Mouse (Mus musculus) liver, embryonic 13.5 days (tissue): ENCODE results near the gene Chmp6. TPM values are rescaled to one million over a fixed set of nuclear protein-coding genes. Genes with fewer than 3 reads are reported as not detected.

Experiments
- ATAC-seq: fragments of 200-750 bp; cut with Nextera tagmentation; 2 replicates; pipeline ENCODE4 v1.8.0; 2017; ENCODE audit warnings: low read depth, mild to moderate bottlenecking, moderate number of reproducible peaks, moderate library complexity
- DNase-seq: peaks from one replicate; pipeline ENCODE4 v3.0.0; 2022
- H3K27ac ChIP-seq: fragments of 300-500 bp; sonication (generic); 2 replicates; pipeline ENCODE4 v1.5.1; 2015; ENCODE audit warnings: moderate library complexity, mild to moderate bottlenecking, inconsistent platforms
- H3K27me3 ChIP-seq: fragments of 300-500 bp; sonication (generic); 2 replicates; pipeline ENCODE4 v1.6.1; 2015; ENCODE audit warnings: mild to moderate bottlenecking, inconsistent platforms
- H3K36me3 ChIP-seq: fragments of 300-500 bp; sonication (generic); 2 replicates; pipeline ENCODE4 v1.6.1; 2015; ENCODE audit warnings: mild to moderate bottlenecking, inconsistent platforms
- H3K4me1 ChIP-seq: fragments of 300-500 bp; sonication (generic); replicated peaks from 2 replicates; pipeline ENCODE4 v1.6.1; 2015; ENCODE audit warnings: inconsistent platforms
- H3K4me2 ChIP-seq: fragments of 300-500 bp; sonication (generic); 2 replicates; pipeline ENCODE4 v1.6.1; 2015; ENCODE audit warnings: inconsistent platforms, mild to moderate bottlenecking, moderate library complexity
- H3K4me3 ChIP-seq: fragments of 300-500 bp; sonication (generic); replicated peaks from 2 replicates; pipeline ENCODE4 v1.5.1; 2015; ENCODE audit warnings: mild to moderate bottlenecking, inconsistent platforms
- H3K9ac ChIP-seq: fragments of 300-500 bp; sonication (generic); 2 replicates; pipeline ENCODE4 v1.6.1; 2015; ENCODE audit warnings: mild to moderate bottlenecking, inconsistent platforms
- H3K9me3 ChIP-seq: fragments of 300-500 bp; sonication (generic); replicated peaks from 2 replicates; pipeline ENCODE4 v1.6.1; 2016; ENCODE audit warnings: inconsistent platforms
- WGBS: fragments of 180-500 bp; shearing (Covaris S2); methylation state at CpG from one replicate; pipeline ENCODE4 v1.1.7; 2015; ENCODE audit not compliant: insufficient replicate concordance; 5-methylcytosine and 5-hydroxymethylcytosine counted together
- polyA plus RNA-seq: library from polyadenylated mRNA; unstranded; fragments of >200 nt; fragmentation: Nextera tagmentation; extraction: Ambion mirVana; gene quantifications from 2 replicates; pipeline ENCODE4 v1.2.1, GENCODE M21; 2015

Gene Chmp6
- polyA plus RNA-seq, 1 experiment from 2014 or later, result 37.4 TPM

DNA sequence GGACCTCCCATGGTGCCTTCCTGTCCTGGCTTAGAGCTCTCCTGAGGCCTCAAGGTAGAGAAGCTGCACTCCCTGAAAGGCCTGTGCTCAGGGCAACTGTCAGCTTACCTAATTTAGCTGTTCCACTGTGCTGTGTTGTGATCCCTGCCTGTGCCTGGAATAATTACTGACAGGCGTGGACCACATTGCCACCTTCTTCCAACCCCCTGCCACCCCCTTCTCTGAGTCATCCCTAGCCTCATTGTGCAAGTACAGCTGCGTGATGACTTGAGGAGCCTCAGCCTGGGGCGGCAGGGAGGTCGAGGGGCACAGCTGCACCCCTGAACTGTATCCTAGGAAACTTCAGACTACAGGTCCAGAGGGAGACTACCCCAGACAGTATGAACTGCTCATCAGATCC, 35.1 kb downstream of the Chmp6 start:
- H3K9me3 ChIP-seq, result no peaks in the 10 kb centered on the region
- ATAC-seq (no peak), DNase-seq (no peak)
- H3K9ac ChIP-seq, result peak overlapping the region; percentile 15; the same call in 1 of the 2 replicates
- H3K36me3 ChIP-seq, result no peaks in the 10 kb centered on the region
- no peak overlapping the region for H3K4me3 ChIP-seq
- no peak overlapping the region; the same call in 1 of the 2 replicates for H3K27ac ChIP-seq
- no peak overlapping the region for H3K4me2 ChIP-seq
- peaks cover 26% of the 10 kb centered on the region for H3K27me3 ChIP-seq
- WGBS, result 55% methylated on average over 4 of the region's 4 CpGs
- peaks cover 71% of the 10 kb centered on the region for H3K4me1 ChIP-seq

GRCm38 (mm10) chr11:119948803-119949202, 35.6 kb downstream of the Chmp6 start:
- Histone ChIP-seq H3K27ac (no peak overlapping the region), H3K4me3 (no peak overlapping the region), H3K36me3 (no peaks in the 10 kb centered on the region), H3K4me2 (no peak overlapping the region), H3K27me3 (peaks cover 21% of the 10 kb centered on the region), H3K9me3 (no peaks in the 10 kb centered on the region), H3K9ac (0 out of 2 replicates have a peak overlapping the region, but pooled peaks have one; percentile 15), H3K4me1 (peaks cover 71% of the 10 kb centered on the region)
- ATAC-seq (no peak), DNase-seq (no peak)
- 69% methylated on average over 2 of the region's 2 CpGs for WGBS

DNA sequence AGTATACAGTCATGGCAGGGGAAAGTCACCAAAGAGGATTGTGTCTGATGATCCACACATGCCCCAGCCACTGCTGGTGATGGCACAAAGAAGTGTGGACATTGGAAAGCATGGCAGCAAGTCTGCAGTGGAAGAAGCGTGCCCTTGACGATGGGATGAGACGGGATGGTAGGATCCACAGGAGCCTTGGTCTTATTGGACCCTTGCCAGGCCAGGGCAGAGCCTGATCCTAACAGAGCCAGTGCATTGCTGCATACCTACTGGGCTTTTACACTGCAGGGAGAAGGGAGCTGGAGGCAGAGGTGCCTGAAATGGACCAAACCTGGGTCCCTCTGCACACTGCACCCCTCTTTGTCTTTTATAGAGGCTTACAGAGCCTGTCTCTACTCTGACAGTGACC, 37.3 kb downstream of the Chmp6 start:
- Histone ChIP-seq H3K9ac (no peak overlapping the region), H3K27ac (no peak overlapping the region), H3K36me3 (no peaks in the 10 kb centered on the region), H3K9me3 (no peaks in the 10 kb centered on the region), H3K4me2 (no peak overlapping the region), H3K4me1 (peaks cover 72% of the 10 kb centered on the region), H3K4me3 (no peak overlapping the region), H3K27me3 (peaks cover 4% of the 10 kb centered on the region; the same call in 1 of the 2 replicates)
- DNase-seq (no peak), ATAC-seq (no peak)
- 83% methylated on average over 3 of the region's 3 CpGs for WGBS

- no peaks in the 10 kb centered on the region for H3K27me3 ChIP-seq
- no peak overlapping the region for H3K9ac ChIP-seq
- no peak for DNase-seq
- no peak overlapping the region for H3K27ac ChIP-seq
- H3K9me3 ChIP-seq, result no peaks in the 10 kb centered on the region
- H3K4me3 ChIP-seq, result no peak overlapping the region
- no peaks in the 10 kb centered on the region for H3K36me3 ChIP-seq
- WGBS, result 66% methylated on average over 6 of the region's 6 CpGs
- H3K4me1 ChIP-seq, result peaks cover 75% of the 10 kb centered on the region
- no peak overlapping the region for H3K4me2 ChIP-seq
- ATAC-seq, result no peak
Measured at GRCm38 (mm10) chr11:119951326-119951725, 38.1 kb downstream of the Chmp6 start.

GRCm38 (mm10) chr11:119952429-119953224, 39.4 kb downstream of the Chmp6 start:
- Histone ChIP-seq H3K9ac (no peak overlapping the region), H3K9me3 (no peaks in the 10 kb centered on the region), H3K4me2 (no peak overlapping the region), H3K36me3 (no peaks in the 10 kb centered on the region), H3K4me1 (peaks cover 75% of the 10 kb centered on the region), H3K27ac (no peak overlapping the region), H3K27me3 (no peaks in the 10 kb centered on the region), H3K4me3 (no peak overlapping the region)
- ATAC-seq, result no peak
- no peak for DNase-seq
- 53% methylated on average over 5 of the region's 5 CpGs for WGBS

DNA sequence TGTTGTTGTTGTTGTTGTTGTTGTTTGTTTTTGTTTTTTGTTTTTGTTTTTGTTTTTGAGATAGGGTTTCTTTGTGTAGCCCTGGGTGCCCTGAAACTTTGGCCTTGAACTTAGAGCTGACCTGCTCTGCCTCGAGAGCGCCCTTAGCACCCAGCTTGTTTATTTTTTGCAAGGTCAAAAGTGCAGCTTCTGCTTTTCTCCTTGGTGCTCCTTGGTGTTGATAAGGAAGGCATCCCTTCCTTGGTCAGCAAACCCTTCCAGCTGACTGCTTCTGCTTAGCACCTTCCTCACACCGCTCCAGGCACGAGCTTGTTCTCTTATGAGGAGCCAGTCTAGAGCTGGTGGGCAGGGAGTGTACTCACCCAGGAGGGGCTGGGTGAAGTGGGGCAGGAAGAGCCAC, 41.0 kb downstream of the Chmp6 start:
- H3K9ac ChIP-seq, result no peak overlapping the region
- no peaks in the 10 kb centered on the region for H3K9me3 ChIP-seq
- H3K4me2 ChIP-seq, result no peak overlapping the region
- H3K27ac ChIP-seq, result no peak overlapping the region
- 19% methylated on average over 4 of the region's 4 CpGs for WGBS
- H3K27me3 ChIP-seq, result no peaks in the 10 kb centered on the region
- ATAC-seq, result no peak
- no peak for DNase-seq
- H3K36me3 ChIP-seq, result no peaks in the 10 kb centered on the region
- H3K4me3 ChIP-seq, result no peak overlapping the region
- peaks cover 61% of the 10 kb centered on the region for H3K4me1 ChIP-seq

DNA sequence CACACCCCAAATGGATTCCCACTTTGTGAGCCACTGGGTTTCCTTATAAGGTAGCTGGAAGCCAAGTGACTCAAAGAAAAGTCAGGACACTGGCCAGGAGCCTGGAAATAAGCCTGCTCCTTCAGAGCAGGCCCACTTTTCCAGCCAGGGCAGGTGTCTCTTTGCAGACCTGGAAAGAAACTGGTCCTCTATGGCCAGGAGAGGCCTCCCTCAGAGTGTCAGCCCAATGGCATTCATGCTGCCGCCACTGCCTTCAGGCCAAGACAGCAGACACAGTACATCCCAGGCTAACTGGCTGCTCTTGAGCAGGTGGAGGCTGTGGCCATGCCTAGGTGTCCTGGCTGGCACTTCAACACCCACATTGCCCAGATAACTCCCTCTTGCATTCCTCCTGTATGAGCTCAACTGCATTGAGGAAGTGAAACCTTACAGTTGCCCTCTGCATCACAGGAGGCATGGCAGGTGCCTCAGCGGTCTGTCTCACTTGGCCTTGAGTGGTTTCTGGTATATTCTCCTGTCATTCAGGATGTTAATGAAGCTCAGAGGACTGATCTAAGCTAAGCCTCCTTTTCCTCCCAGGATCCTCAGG, 41.6 kb downstream of the Chmp6 start:
- Histone ChIP-seq H3K4me3 (no peak overlapping the region), H3K4me2 (no peak overlapping the region), H3K9me3 (no peaks in the 10 kb centered on the region), H3K27ac (no peak overlapping the region; the same call in 1 of the 2 replicates), H3K4me1 (peaks cover 61% of the 10 kb centered on the region), H3K36me3 (no peaks in the 10 kb centered on the region), H3K27me3 (no peaks in the 10 kb centered on the region), H3K9ac (no peak overlapping the region)
- ATAC-seq, result no peak
- DNase-seq, result no peak
- 50% methylated on average over 2 of the region's 2 CpGs for WGBS

GRCm38 (mm10) chr11:119955432-119955831, 42.2 kb downstream of the Chmp6 start:
- Histone ChIP-seq H3K4me2 (no peak overlapping the region), H3K4me1 (peaks cover 61% of the 10 kb centered on the region), H3K4me3 (no peak overlapping the region), H3K27me3 (no peaks in the 10 kb centered on the region), H3K9ac (no peak overlapping the region), H3K36me3 (no peaks in the 10 kb centered on the region), H3K27ac (peak overlapping the region; percentile 53; the same call in 1 of the 2 replicates), H3K9me3 (no peaks in the 10 kb centered on the region)
- DNase-seq (no peak), ATAC-seq (no peak)
- 20% methylated on average over 3 of the region's 3 CpGs for WGBS

DNA sequence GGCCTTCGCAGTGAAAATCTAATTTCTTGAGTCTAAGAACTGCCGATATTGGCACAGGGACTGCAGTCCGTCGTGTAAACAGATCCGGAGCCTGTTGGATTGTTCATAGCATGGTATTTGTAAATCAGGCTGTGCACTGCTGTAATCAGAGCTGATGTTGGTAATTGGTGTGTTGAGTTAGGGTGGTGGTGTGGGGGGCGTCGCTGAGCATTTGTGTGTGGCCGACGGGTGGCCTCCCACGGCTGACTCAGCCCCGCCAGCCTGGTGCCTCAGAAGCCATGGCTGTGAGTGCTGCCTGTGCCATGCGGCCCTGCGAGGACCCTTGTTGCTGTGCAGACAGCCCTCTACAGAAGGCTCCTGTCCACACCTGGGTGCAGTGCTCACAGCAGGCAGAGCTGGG, 43.3 kb downstream of the Chmp6 start:
- ATAC-seq (no peak), DNase-seq (no peak)
- Histone ChIP-seq H3K27me3 (no peaks in the 10 kb centered on the region), H3K4me2 (no peak overlapping the region), H3K9me3 (no peaks in the 10 kb centered on the region), H3K4me3 (no peak overlapping the region), H3K36me3 (no peaks in the 10 kb centered on the region), H3K9ac (no peak overlapping the region), H3K4me1 (peaks cover 53% of the 10 kb centered on the region), H3K27ac (no peak overlapping the region)
- 76% methylated on average over 13 of the region's 13 CpGs for WGBS

GRCm38 (mm10) chr11:119958856-119959255, 45.6 kb downstream of the Chmp6 start:
- no peak overlapping the region for H3K9ac ChIP-seq
- no peaks in the 10 kb centered on the region for H3K27me3 ChIP-seq
- no peak for ATAC-seq
- DNase-seq, result no peak
- no peak overlapping the region for H3K4me2 ChIP-seq
- H3K36me3 ChIP-seq, result no peaks in the 10 kb centered on the region; the same call in 1 of the 2 replicates
- WGBS, result 43% methylated on average over 7 of the region's 7 CpGs
- no peaks in the 10 kb centered on the region for H3K9me3 ChIP-seq
- H3K4me1 ChIP-seq, result peaks cover 32% of the 10 kb centered on the region
- no peak overlapping the region for H3K4me3 ChIP-seq
- H3K27ac ChIP-seq, result no peak overlapping the region

GRCm38 (mm10) chr11:119959714-119960113, 46.5 kb downstream of the Chmp6 start:
- Histone ChIP-seq H3K36me3 (no peaks in the 10 kb centered on the region; the same call in 1 of the 2 replicates), H3K4me3 (no peak overlapping the region), H3K27ac (no peak overlapping the region), H3K4me1 (peaks cover 23% of the 10 kb centered on the region), H3K4me2 (no peak overlapping the region), H3K27me3 (no peaks in the 10 kb centered on the region), H3K9ac (no peak overlapping the region), H3K9me3 (no peaks in the 10 kb centered on the region)
- ATAC-seq, result no peak
- 54% methylated on average over 4 of the region's 4 CpGs for WGBS
- no peak for DNase-seq
